9 mouse cellular contexts compared by ENCODE assay signal in genomic region chr5:96912781-96913180, GRCm38 (mm10).
A peak's percentile ranks its signal among the peaks of the same experiment; 100 is the strongest.
DNase-seq lines count a peak whose midpoint lies in the region; ATAC-seq lines count a peak whose summit lies in the region.
"Had no signal": no experiment of that assay in that cellular context is flagged by ENCODE, and none has a peak within 500 bp of the region (broad histone marks: within the 10 kb centered on the region; RNA-seq: fewer than 3 reads in every experiment).

No protein-coding gene starts in this region.

- H3K27me3 ChIP-seq in lung, embryonic 15.5 days = no peaks in the 10 kb centered on the region
- no peaks in the 10 kb centered on the region for H3K27me3 ChIP-seq in heart, embryonic 16.5 days (ENCODE audit: control insufficient read depth, insufficient read depth, low read length)

- H3K36me3 ChIP-seq in lung, embryonic 15.5 days = no peaks in the 10 kb centered on the region
- H3K36me3 ChIP-seq in heart, embryonic 16.5 days (ENCODE audit: control insufficient read depth, insufficient read depth) = no peaks in the 10 kb centered on the region

- H3K4me1 ChIP-seq in lung, embryonic 15.5 days = peaks cover 26% of the 10 kb centered on the region
- H3K4me1 ChIP-seq in heart, embryonic 16.5 days (ENCODE audit: control insufficient read depth, insufficient read depth, low read length) = peaks cover 8% of the 10 kb centered on the region; the same call in 1 of the 2 replicates

- peak; percentile 52 for DNase-seq in CD4-positive, CD25-positive, alpha-beta regulatory T cell, adult 2 months (ENCODE audit: low read depth, low spot score)
- no peak for DNase-seq in lung, postnatal 10 days
- DNase-seq in naive thymus-derived CD4-positive, alpha-beta T cell, adult 2 months (ENCODE audit: low read depth) = peak; percentile 58
- no peak for DNase-seq in left cerebral cortex, postnatal 25 days (ENCODE audit: low spot score in 2 of 2)
- DNase-seq in retina, embryonic 14.5 days (ENCODE audit: low spot score) = no peak
- DNase-seq: adrenal gland, postnatal 14 days had no signal

- H3K4me3 ChIP-seq in lung, embryonic 15.5 days = no peak overlapping the region
- no peak overlapping the region for H3K4me3 ChIP-seq in heart, embryonic 16.5 days (ENCODE audit: low read length)

- intact Hi-C loops in left cerebral cortex, postnatal 25 days (cut with DNase I) = no loop called here

- ATAC-seq in CD4-positive, CD25-positive, alpha-beta regulatory T cell, adult 4 months = no peak
- no peak for ATAC-seq in lung, embryonic 15.5 days (ENCODE audit: borderline replicate concordance, extremely low read depth, low FRiP score, low TSS enrichment)
- ATAC-seq in heart, embryonic 16.5 days (replicated peaks; ENCODE audit: extremely low read depth, insufficient read depth, low FRiP score) = no peak

- H3K27ac ChIP-seq in lung, embryonic 15.5 days = peak overlapping the region; percentile 60
- H3K27ac ChIP-seq in heart, embryonic 16.5 days (ENCODE audit: low read length) = peak overlapping the region; percentile 74

- 62% methylated on average over 4 of the region's 4 CpGs for WGBS in lung, embryonic 15.5 days
- WGBS in heart, embryonic 16.5 days = 51% methylated on average over 4 of the region's 4 CpGs

- no peak overlapping the region for H3K9ac ChIP-seq in lung, embryonic 15.5 days
- H3K9ac ChIP-seq in heart, embryonic 16.5 days (ENCODE audit: low read length) = no peak overlapping the region

- H3K9me3 ChIP-seq in lung, embryonic 15.5 days = no peaks in the 10 kb centered on the region
- no peaks in the 10 kb centered on the region for H3K9me3 ChIP-seq in heart, embryonic 16.5 days (replicated peaks; ENCODE audit: control insufficient read depth, low read length)

- H3K4me2 ChIP-seq in lung, embryonic 15.5 days = no peak overlapping the region
- no peak overlapping the region for H3K4me2 ChIP-seq in heart, embryonic 16.5 days (ENCODE audit: low read depth, low read length)

Comparison
In these comparisons a context has a peak if more than half of its experiments do, and no peak if none do; other contexts are left out.
1. DNase-seq: peak in CD4-positive, CD25-positive, alpha-beta regulatory T cell, adult 2 months (single experiment) and naive thymus-derived CD4-positive, alpha-beta T cell, adult 2 months (single experiment); none in lung, postnatal 10 days (single experiment), left cerebral cortex, postnatal 25 days (0 of 2) and retina, embryonic 14.5 days (single experiment).